Mouse (Mus musculus): ENCODE data around the gene Rnaseh1.

Gene Rnaseh1

DNA sequence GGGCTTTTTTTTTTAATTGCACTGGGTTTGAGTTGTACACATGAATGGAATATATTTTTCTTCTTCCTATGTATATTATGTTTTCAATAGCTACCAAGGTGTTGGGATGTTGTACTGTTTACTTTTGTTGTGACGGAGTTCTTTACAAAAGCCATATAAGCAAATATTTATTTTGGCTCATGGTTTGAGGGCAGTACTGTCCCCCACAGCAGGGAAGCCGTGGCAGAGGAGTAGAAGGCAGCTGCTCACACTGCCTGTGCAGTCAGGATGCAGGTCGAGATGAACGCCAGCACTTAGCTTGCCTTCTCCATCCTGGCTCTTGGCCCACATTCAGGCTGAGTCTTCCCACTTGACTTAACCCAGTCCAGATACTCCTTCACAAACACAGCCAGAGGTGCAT is 17.3 kb downstream of the Rnaseh1 start:
- in situ Hi-C loops (cut with MboI, MseI): no loop called here

DNA sequence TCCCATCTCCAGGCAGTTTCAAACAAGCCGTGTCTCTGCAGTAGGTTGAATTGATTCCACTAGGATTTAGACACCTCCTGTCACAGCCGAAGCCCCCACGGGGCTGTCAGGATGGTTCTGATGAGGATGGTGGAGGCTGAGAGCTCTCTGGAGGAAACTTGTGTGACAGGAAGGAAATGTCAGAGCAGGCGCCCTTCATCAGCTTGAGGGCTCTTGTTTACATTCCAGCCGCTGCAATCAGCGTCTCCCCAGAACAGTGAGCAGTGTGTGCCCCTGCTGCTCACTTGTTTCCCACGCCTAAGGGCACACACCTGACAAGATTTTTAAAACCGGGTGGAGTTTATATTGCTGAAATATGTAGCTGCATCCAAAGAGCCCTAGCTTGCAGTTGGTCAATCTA is 17.9 kb downstream of the Rnaseh1 start:
- in situ Hi-C loops (cut with MboI, MseI): no loop called here

DNA sequence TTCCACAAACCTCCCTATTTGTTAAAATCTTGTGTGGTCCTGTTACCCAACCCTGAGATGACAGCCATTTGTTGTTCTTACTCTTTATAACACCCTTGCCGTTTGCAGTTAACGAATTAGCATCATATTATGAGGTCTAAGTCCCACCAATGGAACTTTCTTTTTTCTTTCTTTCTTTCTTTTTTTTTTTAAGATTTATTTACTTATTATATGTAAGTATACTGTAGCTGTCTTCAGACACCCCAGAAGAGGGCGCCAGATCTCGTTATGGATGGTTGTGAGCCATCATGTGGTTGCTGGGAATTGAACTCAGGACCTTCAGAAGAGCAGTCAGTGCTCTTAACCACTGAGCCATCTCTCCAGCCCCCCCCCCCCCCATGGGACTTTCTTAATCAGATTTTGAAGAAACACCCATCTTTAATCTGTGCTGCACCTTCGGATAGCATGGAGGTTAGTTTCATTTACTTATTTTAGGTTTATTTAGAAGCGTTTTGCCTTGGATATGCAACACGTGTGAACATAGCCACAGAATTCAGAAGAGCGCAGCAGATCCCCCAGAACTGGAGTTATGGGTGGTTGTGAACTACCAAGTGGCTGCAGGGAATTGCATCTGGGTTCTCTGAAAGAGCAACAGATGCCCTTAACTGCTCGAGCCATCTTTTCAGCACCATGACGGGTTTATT is 24.8 kb downstream of the Rnaseh1 start:
- in situ Hi-C loops (cut with MboI, MseI): no loop called here

DNA sequence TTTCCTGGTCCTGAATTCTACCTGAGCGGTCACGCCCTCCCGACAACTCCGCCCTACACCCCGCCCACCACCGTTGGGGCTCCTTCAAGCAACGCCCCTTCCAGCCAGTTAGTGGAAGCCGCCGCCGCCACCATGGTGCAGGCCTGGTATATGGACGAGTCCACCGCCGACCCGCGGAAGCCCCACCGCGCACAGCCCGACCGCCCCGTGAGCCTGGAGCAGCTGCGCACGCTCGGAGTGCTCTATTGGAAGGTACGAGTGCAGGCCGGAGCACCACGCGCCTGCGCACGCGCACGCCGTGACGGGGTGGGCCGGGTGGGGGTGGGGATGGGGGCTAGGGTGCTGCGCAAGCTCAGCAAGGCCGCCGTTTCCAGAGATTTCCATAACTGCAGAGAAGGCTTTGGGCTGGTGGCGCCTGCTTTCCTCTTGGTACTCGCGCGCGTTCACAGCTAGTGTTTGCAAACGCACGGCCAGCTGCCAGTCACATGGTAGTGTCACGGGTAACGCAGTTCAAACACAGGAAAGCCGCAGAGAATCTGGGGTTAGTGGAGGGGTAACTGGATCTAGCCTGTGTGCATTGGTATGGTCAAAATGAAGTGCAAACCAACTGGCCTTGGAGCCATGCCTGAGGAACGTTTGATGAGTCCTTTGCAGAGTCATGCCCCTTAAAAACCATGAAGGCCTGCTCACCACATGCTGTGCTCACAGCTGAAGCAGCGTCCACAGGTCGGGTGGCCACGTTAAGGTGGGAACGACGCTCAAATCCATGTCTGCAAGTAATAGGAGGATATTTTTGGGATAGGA is 25.9 kb downstream of the Rnaseh1 start, which contains the start of gene Adi1:
Adi1 (plus strand) TSS at position 111 of the 804 bp plus-strand sequence.
- in situ Hi-C loops (cut with MboI, MseI): loop anchor here (5.0 kb wide), 1 partner anchor 38 kb away; the partner anchor contains the start of gene Rps7

DNA sequence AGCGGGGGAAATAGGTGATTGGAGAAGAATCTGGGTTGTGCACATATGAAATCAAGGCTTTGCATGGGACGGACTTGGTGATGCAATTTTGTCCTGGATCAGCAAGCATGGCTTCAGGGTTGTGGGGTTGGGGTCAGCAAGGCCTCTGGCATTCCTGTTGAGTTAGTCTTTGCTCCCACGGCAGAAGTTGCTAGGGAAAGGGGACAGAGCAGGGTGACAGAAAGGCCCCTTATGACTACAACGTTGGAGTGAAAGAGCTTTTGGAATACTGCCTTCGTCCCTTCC is 26.5 kb downstream of the Rnaseh1 start:
- in situ Hi-C loops (cut with MboI, MseI): loop anchor here (5.0 kb wide), 1 partner anchor 39 kb away; the partner anchor contains the start of gene Rps7

DNA sequence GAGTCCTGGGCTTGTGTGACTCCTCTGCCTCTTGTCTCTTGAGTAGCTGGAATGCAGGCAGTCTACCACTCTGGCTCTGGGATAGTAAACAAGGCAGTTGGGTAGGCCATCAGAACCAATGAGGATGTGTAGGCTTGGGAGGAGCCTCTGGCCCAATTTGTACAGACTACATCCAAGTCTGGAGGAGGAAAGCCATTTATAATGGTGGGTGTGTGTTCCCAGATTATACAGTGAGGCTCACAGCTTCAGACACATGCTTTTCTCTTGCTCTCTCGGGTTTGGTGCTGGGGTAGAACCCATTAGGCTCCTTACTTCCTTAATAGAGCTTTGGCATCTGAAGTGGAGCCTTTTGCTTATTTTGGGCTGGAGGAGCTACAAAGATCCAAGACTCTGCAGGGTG is 35.3 kb downstream of the Rnaseh1 start:
- in situ Hi-C loops (cut with MboI, MseI): no loop called here

DNA sequence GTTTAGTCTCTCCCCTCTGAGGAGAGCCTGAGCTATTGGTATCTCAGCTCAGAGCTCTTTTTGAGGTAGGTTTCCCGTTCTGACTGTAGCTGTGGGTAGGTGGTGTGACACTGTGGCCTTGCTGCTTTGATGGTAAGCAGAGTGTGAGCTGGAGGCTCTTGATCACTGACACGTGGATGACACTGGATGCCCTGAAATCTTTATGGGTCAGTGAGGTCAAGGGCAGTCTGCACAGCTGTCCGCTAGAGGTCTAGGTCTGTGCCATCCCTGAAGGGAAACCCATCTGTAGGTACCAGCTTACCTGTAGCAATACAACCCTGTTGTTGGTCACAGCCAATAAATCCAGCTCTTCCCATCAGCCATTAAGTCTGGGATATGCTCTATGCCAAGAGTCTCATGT is 36.4 kb downstream of the Rnaseh1 start:
- in situ Hi-C loops (cut with MboI, MseI): no loop called here

DNA sequence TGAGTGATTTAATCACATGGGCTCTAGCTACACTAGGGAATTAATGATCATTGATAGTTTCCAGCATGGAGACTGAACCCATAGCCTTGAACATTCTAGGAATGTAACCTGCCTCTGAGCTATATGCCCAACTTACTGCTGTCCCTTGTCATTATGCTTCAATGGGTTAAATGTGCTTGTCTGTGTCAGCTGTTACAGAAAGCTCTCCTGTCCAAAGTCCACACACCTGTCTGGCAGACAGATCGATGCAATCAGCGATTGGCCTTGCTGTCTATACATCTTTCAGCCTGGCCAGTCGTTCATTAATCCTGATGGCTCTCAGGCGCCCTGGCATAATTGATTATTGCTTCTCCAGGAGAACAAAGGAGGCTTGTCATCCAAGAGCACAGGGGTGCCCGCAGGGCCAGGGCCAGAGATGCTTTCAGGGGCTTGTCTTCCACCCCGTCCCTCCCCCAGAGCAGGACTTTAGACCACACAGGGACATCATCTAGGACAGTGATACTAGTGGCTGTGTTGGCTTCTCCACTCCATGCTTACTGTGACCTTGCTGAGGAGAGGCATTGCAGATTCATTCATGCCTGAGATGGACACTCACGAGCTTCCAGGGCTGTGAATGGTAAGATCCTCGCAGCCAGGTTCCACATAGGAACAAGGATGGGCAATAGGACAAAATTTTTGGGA is 36.9 kb downstream of the Rnaseh1 start:
- in situ Hi-C loops (cut with MboI, MseI): no loop called here

DNA sequence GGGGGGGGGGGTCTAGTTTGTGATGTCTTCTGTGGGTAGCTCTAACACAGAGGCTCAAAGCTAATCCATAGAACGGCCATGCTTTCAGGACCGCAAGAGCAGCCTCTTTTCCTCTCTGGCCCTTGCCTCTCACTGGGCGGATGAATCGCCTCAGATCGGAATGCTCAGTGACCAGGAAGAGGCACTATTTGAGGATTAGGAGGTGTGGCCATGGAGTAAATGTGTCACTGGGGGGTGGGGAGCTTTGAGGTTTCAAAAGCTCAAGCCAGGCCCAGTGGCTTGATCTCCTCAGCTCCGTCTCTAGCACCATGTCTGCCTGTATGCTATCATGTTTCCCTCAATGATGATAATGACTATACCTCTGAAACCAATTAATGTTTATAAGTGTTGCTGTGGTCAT is 39.6 kb downstream of the Rnaseh1 start:
- in situ Hi-C loops (cut with MboI, MseI): no loop called here

DNA sequence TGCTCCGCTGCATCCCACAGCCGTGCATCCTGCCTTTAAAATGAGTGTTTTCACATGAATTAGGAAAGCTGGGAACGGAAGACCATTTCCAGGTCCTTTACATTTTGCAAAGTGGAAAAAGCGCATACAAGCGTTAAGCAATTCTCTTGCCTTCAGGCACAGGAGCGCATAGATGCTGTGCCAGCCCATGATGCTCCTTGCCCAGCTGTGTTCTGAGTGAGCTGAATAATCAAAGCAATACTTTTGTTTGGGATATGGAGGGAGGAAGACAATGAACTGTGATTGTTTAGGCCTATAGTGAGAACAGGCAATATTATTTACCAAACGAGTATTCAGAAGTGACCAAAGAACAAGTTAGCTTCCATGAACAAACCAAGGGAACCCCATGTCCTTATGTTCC is 41.3 kb downstream of the Rnaseh1 start:
- in situ Hi-C loops (cut with MboI, MseI): no loop called here

DNA sequence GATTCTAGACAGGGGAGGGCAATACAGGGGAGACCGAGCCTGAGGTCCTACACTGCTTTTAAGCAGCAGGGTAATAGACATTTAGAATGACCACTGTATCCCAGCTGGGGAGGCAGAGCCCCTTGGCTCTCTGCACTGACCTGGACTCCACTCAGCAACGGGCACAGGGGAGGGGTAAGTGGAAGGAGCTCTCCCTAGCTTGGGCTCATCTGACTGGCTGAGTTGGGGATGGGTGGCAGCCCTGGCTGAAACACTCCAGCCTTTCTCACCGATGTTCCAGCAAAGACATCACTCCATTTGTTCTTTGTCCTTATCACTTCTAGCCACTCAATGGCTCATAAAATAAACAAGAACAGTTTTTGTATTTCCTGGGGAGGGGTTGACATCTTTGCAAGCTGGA is 44.3 kb downstream of the Rnaseh1 start:
- in situ Hi-C loops (cut with MboI, MseI): no loop called here

DNA sequence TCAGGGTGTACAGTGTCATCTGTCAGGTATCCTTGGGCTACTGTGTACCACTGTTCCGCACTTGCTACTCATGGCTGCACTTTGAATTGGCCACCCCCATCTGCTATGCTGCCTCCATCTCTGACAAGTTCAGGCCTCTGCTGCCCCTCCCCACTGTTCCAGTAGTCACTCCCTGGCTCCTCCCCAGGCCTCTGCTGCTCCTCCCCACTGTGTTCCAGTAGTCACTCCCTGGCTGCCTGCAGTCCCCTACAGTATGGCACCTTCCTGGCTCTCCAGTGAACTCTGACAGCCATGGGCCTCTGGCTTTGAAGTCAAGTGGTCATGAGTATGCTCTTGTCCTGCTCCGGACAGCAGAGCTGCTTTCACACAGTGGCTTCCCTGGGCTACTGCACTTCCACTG is 44.8 kb downstream of the Rnaseh1 start:
- in situ Hi-C loops (cut with MboI, MseI): no loop called here

DNA sequence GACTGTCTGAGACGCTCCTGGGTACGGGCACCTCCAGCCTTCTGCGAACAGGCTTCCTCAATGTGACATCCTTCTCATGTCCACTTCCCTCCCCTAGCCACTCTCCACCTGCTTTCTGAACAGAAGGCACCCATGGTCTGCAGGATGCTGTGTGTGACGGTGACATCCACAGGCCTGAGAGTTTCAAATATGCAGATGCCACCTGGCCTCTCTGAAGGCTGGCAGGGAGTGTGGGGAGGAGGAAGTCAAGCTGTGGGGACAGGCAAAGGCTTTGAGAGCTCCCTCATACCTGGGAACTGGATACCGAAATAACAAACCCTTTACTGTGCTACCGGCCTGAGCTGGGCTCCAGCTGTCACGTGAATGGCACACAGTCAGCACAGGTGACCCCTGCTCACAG is 45.4 kb downstream of the Rnaseh1 start:
- in situ Hi-C loops (cut with MboI, MseI): no loop called here

DNA sequence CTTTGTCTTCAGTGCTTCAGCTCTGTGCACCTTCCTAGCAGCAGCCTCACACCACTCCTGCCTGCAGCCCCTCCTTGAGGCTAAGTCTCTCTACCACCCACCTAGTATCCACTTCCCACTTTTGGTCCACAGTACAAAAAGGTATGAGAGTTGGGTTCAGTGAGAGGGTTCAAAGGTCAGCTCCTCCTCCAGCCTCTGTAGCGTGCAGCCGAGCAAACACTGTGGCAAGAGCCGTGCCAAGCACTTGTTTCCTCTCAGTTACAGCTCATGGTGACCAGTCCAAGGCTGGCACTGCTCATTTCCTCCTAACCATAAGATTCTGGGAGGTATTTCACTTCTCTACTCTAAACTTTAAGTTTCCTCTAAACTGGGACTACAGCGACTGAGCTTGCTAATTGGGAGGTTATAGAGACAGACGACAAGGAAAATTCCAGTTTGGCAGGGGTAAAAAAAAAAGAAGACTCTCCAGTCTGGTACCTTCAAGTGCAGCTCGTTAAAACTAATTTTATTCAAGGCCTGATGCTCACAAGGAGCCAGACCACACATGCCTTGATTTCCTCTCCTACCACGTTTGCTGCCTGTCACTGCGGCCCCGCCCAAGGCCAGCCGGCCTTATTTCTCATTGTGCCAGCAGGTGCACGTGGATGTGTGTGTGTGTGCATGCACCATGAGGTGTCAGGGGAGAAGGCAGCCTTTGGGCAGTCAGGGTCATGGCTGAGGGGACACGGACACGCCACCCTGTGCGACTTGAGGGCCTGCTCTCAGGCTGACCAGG is 48.6 kb downstream of the Rnaseh1 start:
- in situ Hi-C loops (cut with MboI, MseI): no loop called here

DNA sequence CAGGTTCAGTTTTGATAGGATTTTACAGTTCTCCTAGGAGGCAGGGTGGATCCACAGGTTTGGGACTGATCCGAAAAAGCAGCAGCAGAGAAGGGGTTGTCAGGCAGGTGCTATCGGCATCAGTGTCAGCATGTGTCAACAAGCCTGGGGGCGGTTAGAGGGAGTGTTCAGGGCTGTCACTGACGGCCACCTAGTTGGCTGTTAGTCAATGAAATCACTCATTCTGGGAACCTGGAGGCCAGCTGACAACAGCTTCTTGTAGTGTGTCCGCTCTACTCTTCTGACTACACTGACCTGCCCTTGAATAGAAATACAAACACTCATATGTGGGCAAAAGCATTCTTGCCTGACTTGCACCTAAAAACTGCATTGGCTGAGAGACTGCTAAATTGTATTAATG is 49.7 kb downstream of the Rnaseh1 start:
- in situ Hi-C loops (cut with MboI, MseI): no loop called here

DNA sequence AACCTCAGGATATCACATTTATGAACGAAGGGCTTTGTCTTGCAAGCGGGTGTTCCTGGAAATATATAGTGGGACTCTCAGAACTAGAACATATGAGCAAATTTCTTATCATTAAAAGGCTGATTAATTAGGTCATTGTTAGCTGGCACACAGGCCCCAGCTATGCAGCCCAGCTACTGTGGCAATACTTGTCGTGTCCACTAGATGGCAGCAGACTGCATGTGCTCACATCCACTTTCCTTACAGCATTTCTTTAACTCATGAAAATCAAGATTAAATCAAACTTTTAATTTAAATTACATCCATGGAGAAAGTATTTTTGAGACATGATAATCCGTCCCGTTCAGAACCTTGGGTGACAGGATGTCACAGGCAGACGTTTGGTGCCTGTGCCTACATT is 50.3 kb downstream of the Rnaseh1 start:
- in situ Hi-C loops (cut with MboI, MseI): loop anchor here (25.0 kb wide), 1 partner anchor 388 kb away; no protein-coding TSS in a partner anchor

DNA sequence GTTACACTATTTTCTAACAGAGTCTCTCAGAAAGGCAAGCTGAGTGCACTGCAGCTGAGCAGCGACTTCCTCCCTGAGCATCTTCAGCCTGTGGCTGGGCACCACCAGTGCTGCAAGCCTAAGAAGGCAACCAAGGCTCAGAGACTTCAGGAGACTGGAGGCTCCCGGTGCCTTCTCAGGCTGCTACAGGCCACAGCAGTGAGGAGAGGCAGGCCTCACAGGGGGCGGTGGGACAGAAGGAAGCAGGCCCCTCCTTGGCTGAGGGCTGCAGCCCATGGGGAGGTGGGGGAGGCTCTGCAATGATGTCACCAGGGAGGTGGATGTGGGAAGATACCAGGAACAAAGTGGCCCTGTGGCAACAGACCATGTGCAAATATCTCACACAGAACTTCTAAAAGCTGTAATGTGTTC is 50.7 kb downstream of the Rnaseh1 start:
- in situ Hi-C loops (cut with MboI, MseI): loop anchor here (25.0 kb wide), 1 partner anchor 387 kb away; no protein-coding TSS in a partner anchor

DNA sequence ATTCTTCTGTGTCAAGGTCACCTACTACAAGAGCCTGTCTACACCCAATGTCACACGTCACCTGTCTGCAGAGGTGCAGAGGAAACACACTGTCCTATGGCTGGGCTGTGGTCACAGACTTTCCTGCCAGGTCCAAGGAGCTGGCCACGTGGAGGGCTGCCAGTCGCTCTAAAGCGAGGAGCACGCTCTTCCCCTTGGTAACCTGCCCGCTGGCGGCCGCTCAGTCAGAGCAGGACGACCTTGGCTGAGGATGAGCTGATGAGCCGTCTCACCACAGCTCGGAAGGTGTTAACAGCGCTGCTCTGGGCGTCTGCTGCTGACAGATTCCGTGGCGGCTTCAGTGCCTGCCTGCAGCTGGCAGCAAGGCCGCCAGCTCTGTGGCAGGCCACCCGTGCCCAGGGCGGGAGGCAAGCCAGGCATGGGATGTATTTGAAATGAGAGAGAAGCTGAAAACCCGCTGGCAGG is 51.2 kb downstream of the Rnaseh1 start:
- in situ Hi-C loops (cut with MboI, MseI): loop anchor here (25.0 kb wide), 1 partner anchor 387 kb away; no protein-coding TSS in a partner anchor

DNA sequence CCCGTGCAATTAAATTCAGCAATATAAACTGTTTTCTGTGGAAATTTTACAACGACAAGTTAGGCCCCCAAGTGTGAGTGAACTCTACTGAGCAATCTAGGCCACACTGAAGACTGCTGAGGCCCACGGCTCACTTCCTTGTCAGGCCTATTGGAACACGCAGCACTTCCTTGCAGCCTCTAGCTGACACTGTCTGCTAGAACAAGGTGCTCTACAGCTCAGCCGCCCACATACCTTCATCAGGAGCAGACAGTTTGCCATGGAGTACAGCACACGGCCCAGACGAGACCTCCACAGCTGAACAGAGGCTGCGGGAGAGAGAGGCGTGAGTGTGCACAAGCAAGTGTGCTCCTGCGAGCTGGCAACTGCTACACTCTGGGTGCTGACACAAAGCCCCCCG is 51.9 kb downstream of the Rnaseh1 start:
- in situ Hi-C loops (cut with MboI, MseI): loop anchor here (25.0 kb wide), 1 partner anchor 386 kb away; no protein-coding TSS in a partner anchor

DNA sequence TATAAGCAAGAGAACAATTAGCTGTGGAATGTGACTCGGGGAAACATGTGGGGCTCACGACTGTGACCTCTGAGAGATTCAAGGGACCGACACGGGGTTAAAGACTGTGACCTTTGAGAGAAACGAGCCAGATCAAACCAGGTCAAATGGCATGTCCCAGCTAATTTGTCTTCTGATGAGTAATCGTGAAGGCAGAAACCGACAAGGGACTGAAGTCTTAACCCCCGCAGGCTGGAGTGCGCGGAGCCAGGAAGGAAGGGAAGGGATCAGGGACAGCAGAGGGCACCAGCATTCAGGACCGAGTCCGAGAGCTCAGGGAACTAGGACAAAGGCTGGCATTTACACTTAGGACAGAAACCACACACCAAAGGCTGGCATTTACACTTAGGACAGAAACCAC is 55.0 kb downstream of the Rnaseh1 start:
- in situ Hi-C loops (cut with MboI, MseI): loop anchor here (25.0 kb wide), 1 partner anchor 383 kb away; no protein-coding TSS in a partner anchor

DNA sequence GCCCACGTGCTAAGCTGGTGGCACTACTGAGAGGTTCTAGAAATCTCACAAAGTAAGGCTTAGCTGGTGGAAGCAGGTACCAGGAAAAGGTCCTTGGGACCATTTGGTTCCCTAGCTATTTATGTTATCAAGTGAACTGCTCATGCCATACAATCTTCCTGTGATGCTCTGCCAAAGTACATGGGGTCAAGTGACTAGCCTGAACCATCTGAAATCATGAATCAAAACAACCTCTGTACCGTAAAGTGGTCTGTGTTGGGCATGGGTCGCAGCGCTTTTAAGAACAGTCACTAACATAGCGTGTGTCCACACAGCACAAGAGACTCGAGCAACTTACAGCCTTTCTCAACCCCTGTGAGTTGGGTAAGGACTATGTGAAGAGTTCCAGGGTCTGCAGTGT is 55.8 kb downstream of the Rnaseh1 start:
- in situ Hi-C loops (cut with MboI, MseI): loop anchor here (25.0 kb wide), 1 partner anchor 382 kb away; no protein-coding TSS in a partner anchor
